Mouse (Mus musculus) CH12.LX (cell line): ENCODE measurements at regions not wholly inside any gene's neighbourhood (a gene's known extent, or its start where the extent isn't known, plus 50 kb on each side); places are given as distances from the start of the nearest gene placed in this dataset.

Experiments
- DNase-seq: peaks from one replicate; pipeline ENCODE4 v3.0.0-alpha.2; 2013; ENCODE audit errors: extremely low read depth
- H3K27ac ChIP-seq: 2 replicates; pipeline ENCODE4 v1.5.1; 2012; ENCODE audit warnings: low read depth, mild to moderate bottlenecking, control low read depth, moderate library complexity; ENCODE audit not compliant: insufficient read depth
- H3K27me3 ChIP-seq: replicated peaks from 2 replicates; pipeline ENCODE3; 2012; ENCODE audit warnings: inconsistent platforms
- H3K36me3 ChIP-seq, 2 experiments: replicated peaks in 1 of 2; 2 replicates each; pipeline versions ENCODE3 to v1.6.1; 2012; ENCODE audit warnings: inconsistent platforms in 1 of 2, low read length in 1 of 2, mild to moderate bottlenecking in 1 of 2, mixed read lengths in 1 of 2, moderate library complexity in 1 of 2; ENCODE audit not compliant: control insufficient read depth in 1 of 2, insufficient read depth in 1 of 2
- H3K4me1 ChIP-seq, 2 experiments: 2 replicates each; pipeline ENCODE4 v1.6.1; 2012; ENCODE audit warnings: inconsistent platforms in 1 of 2, moderate library complexity in 1 of 2; ENCODE audit not compliant: insufficient read depth in 2 of 2, control insufficient read depth in 1 of 2
- H3K4me2 ChIP-seq: 2 replicates; pipeline ENCODE4 v1.6.1; 2012; ENCODE audit warnings: low read depth, mild to moderate bottlenecking, control low read depth; ENCODE audit not compliant: poor library complexity, insufficient read depth, severe bottlenecking
- H3K4me3 ChIP-seq, 3 experiments: fragments of 150-350 bp in 1 of 3; sonication (generic) in 1 of 3; replicated peaks in 1 of 3; 2 replicates each; pipeline versions ENCODE3 to v1.5.1; 2011 to 2012; ENCODE audit warnings: low read depth in 2 of 3, low read length in 2 of 3, mild to moderate bottlenecking in 2 of 3, moderate library complexity in 2 of 3, control low read depth in 1 of 3, improper control_type of control experiment in 1 of 3, inconsistent platforms in 1 of 3, mixed read lengths in 1 of 3; ENCODE audit not compliant: poor library complexity in 1 of 3
- H3K79me2 ChIP-seq: replicated peaks from 2 replicates; pipeline ENCODE4 v1.6.1; 2012; ENCODE audit warnings: mild to moderate bottlenecking, moderate library complexity; ENCODE audit not compliant: control insufficient read depth, poor library complexity, insufficient read depth, severe bottlenecking; ENCODE audit errors: extremely low read depth
- H3K9ac ChIP-seq: 2 replicates; pipeline ENCODE4 v1.6.1; 2012; ENCODE audit warnings: low read depth, mild to moderate bottlenecking, control low read depth, moderate library complexity; ENCODE audit not compliant: insufficient read depth
- H3K9me3 ChIP-seq: replicated peaks from 2 replicates; pipeline ENCODE3; 2012; ENCODE audit warnings: low read length, inconsistent platforms, mixed read lengths
- BHLHE40 ChIP-seq: IDR thresholded peaks from 2 replicates; pipeline ENCODE4 v1.6.1; 2011; ENCODE audit warnings: mild to moderate bottlenecking, low read depth, low read length, improper control_type of control experiment
- CHD2 ChIP-seq: IDR thresholded peaks from 2 replicates; pipeline ENCODE4 v1.6.1; 2011; ENCODE audit warnings: low read length, improper control_type of control experiment
- CTCF ChIP-seq, 2 experiments: IDR thresholded peaks in 1 of 2; conservative IDR thresholded peaks in 1 of 2; 2 replicates each; pipeline ENCODE4 v1.5.1; 2011 to 2012; ENCODE audit warnings: low read depth in 2 of 2, low read length in 2 of 2, improper control_type of control experiment in 1 of 2, inconsistent platforms in 1 of 2, mild to moderate bottlenecking in 1 of 2, moderate library complexity in 1 of 2
- E2F4 ChIP-seq: IDR thresholded peaks from 2 replicates; pipeline ENCODE4 v1.6.1; 2011; ENCODE audit warnings: low read depth, low read length, improper control_type of control experiment; ENCODE audit not compliant: insufficient replicate concordance
- ELF1 ChIP-seq: IDR thresholded peaks from 2 replicates; pipeline ENCODE4 v1.6.1; 2014; ENCODE audit warnings: low read depth, mild to moderate bottlenecking, inconsistent platforms, low read length, improper control_type of control experiment
- EP300 ChIP-seq: IDR thresholded peaks from 2 replicates; pipeline ENCODE4 v1.6.1; 2011; ENCODE audit warnings: low read length, improper control_type of control experiment
- ETS1 ChIP-seq: conservative IDR thresholded peaks from 2 replicates; pipeline ENCODE4 v1.6.1; 2012; ENCODE audit warnings: low read depth, mild to moderate bottlenecking, inconsistent platforms, low read length, improper control_type of control experiment, moderate library complexity
- GABPA ChIP-seq: IDR thresholded peaks from 2 replicates; pipeline ENCODE4 v1.6.1; 2012; ENCODE audit warnings: low read depth, low read length, improper control_type of control experiment, inconsistent platforms; ENCODE audit not compliant: insufficient replicate concordance
- IRF4 ChIP-seq: IDR thresholded peaks from 2 replicates; pipeline ENCODE4 v1.6.1; 2014; ENCODE audit warnings: low read depth, mild to moderate bottlenecking, inconsistent platforms, low read length, improper control_type of control experiment
- JUN ChIP-seq: IDR thresholded peaks from 2 replicates; pipeline ENCODE4 v1.6.1; 2011; ENCODE audit warnings: low read depth, mild to moderate bottlenecking, low read length, improper control_type of control experiment, moderate library complexity; ENCODE audit not compliant: insufficient read depth
- JUND ChIP-seq: conservative IDR thresholded peaks from 2 replicates; pipeline ENCODE4 v1.6.1; 2011; ENCODE audit warnings: low read depth, low read length, improper control_type of control experiment
- KAT2A ChIP-seq: IDR thresholded peaks from 2 replicates; pipeline ENCODE4 v1.6.1; 2012; ENCODE audit warnings: low read length, improper control_type of control experiment, inconsistent platforms; ENCODE audit not compliant: insufficient replicate concordance
- MAFK ChIP-seq: IDR thresholded peaks from 2 replicates; pipeline ENCODE4 v1.6.1; 2011; ENCODE audit warnings: low read length, improper control_type of control experiment; ENCODE audit not compliant: insufficient replicate concordance
- MAX ChIP-seq: IDR thresholded peaks from 2 replicates; pipeline ENCODE4 v1.6.1; 2011; ENCODE audit warnings: low read length, improper control_type of control experiment
- MEF2A ChIP-seq: IDR thresholded peaks from 2 replicates; pipeline ENCODE4 v1.6.1; 2014; ENCODE audit warnings: low read depth, mild to moderate bottlenecking, inconsistent platforms, low read length, improper control_type of control experiment, borderline replicate concordance
- MYC ChIP-seq: IDR thresholded peaks from 2 replicates; pipeline ENCODE4 v1.6.1; 2011; ENCODE audit warnings: low read depth, mild to moderate bottlenecking, improper control_type of control experiment, low read length
- POLR2A ChIP-seq: IDR thresholded peaks from 2 replicates; pipeline ENCODE4 v1.6.1; 2011; ENCODE audit warnings: low read depth, mild to moderate bottlenecking, improper control_type of control experiment, low read length
- POLR2AphosphoS2 ChIP-seq: IDR thresholded peaks from 2 replicates; pipeline ENCODE4 v1.6.1; 2011; ENCODE audit warnings: low read depth, low read length, improper control_type of control experiment
- RAD21 ChIP-seq: IDR thresholded peaks from 2 replicates; pipeline ENCODE4 v1.6.1; 2011; ENCODE audit warnings: low read depth, mild to moderate bottlenecking, low read length, improper control_type of control experiment, moderate library complexity
- RCOR1 ChIP-seq: conservative IDR thresholded peaks from 2 replicates; pipeline ENCODE4 v1.6.1; 2012; ENCODE audit warnings: low read depth, mild to moderate bottlenecking, inconsistent platforms, low read length, improper control_type of control experiment
- SMC3 ChIP-seq: IDR thresholded peaks from 2 replicates; pipeline ENCODE4 v1.6.1; 2011; ENCODE audit warnings: low read depth, low read length, improper control_type of control experiment
- TBP ChIP-seq: conservative IDR thresholded peaks from 2 replicates; pipeline ENCODE4 v1.6.1; 2011; ENCODE audit warnings: low read depth, low read length, improper control_type of control experiment
- TCF12 ChIP-seq: IDR thresholded peaks from 2 replicates; pipeline ENCODE4 v1.6.1; 2014; ENCODE audit warnings: low read depth, mild to moderate bottlenecking, inconsistent platforms, low read length, improper control_type of control experiment
- UBTF ChIP-seq: IDR thresholded peaks from 2 replicates; pipeline ENCODE4 v1.6.1; 2012; ENCODE audit warnings: low read depth, mild to moderate bottlenecking, inconsistent platforms, low read length, improper control_type of control experiment, moderate library complexity
- USF1 ChIP-seq: IDR thresholded peaks from 2 replicates; pipeline ENCODE4 v1.6.1; 2014; ENCODE audit warnings: low read depth, mild to moderate bottlenecking, inconsistent platforms, low read length, improper control_type of control experiment
- ZNF384 ChIP-seq: IDR thresholded peaks from 2 replicates; pipeline ENCODE4 v1.6.1; 2012; ENCODE audit warnings: low read depth, low read length, improper control_type of control experiment, inconsistent platforms
- dilution Hi-C: fragments of 300-500 bp; cut with MboI; formaldehyde crosslinking; loops from 2 replicates; pipeline ENCODE4 v1.14.3; 2020; ENCODE audit warnings: low sequenced_read_pairs; ENCODE audit not compliant: extremely low pct_unique_long_range_greater_than_20kb, extremely low pct_ligation_motif_present
- in situ Hi-C: fragments of 300-500 bp; cut with MboI; formaldehyde crosslinking; loops from 3 replicates; pipeline ENCODE4 v1.14.3; 2019; ENCODE audit warnings: low sequenced_read_pairs, low pct_ligation_motif_present, low pct_unique_long_range_greater_than_20kb, mixed read lengths

DNA sequence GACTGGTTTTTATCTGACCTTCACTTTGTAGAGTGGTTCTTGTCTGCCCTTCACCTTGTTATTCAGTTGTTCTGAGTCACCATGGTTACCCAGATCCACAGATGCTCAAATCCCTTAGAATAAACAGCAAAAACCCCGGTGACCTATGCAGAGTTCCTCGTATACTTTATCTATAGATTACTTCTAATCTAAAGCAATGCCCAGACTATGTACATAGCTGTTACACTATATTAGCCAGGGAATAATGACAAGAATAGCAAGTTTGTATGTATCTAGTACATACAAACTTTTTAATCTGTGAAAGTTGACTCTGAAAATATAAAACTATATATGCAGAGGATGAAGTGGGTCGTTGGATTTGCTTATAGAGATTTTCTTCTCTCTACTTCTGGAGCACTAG lies 117.7 kb downstream of the Klf5 start:
- Histone ChIP-seq H3K4me2 (no peak overlapping the region), H3K9ac (no peak overlapping the region), H3K9me3 (no peaks in the 10 kb centered on the region), H3K4me1 (peaks cover 0 to 4% of the 10 kb centered on the region in 2 experiments; a peak in 1 of 4 replicates), H3K27ac (no peak overlapping the region), H3K36me3 (no peaks in the 10 kb centered on the region), H3K4me3 (no peak overlapping the region), H3K27me3 (no peaks in the 10 kb centered on the region), H3K79me2 (no peaks in the 10 kb centered on the region)
- no peak for DNase-seq
- TF ChIP-seq GABPA (no peak), MYC (no peak), BHLHE40 (no peak), ELF1 (no peak), CTCF (conservative IDR thresholded peaks at IDR 0.05 in 1 of 2, IDR thresholded peaks at IDR 0.05 in 1 of 2; ENCODE audit: low read depth in 2 of 2, low read length in 2 of 2) (no peak), EP300 (no peak), UBTF (no peak), TCF12 (no peak), SMC3 (no peak), MEF2A (no peak), JUN (no peak), IRF4 (no peak), TBP (no peak), ETS1 (no peak), JUND (no peak), RCOR1 (no peak), RAD21 (no peak), MAX (no peak), CHD2 (no peak)
- in situ Hi-C loops (no loop called here), dilution Hi-C loops (no loop called here)

DNA sequence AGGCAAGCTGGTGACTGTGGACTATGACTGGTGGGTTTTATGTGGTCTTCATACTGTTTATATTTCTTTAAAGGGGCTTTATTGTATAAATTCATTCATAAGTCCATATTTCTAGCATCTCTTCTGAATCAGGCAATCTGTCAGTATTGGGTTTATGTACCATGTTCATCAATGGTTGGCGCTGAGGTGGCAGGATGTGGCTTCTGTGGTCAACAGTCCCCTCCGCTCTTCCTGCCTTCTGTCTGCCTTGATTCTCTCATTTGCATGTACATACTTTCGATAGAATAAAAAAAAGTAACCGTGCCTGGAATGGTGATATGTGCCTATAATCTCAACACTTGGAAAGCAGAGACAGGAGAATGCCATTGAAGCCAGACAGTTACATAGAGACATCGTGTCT lies 120.5 kb downstream of the Klf5 start:
- Histone ChIP-seq H3K4me3 (no peak overlapping the region), H3K9ac (no peak overlapping the region), H3K9me3 (no peaks in the 10 kb centered on the region), H3K27ac (no peak overlapping the region), H3K79me2 (no peaks in the 10 kb centered on the region), H3K4me1 (peaks cover 0 to 11% of the 10 kb centered on the region in 2 experiments; a peak in 2 of 4 replicates), H3K4me2 (no peak overlapping the region), H3K36me3 (no peaks in the 10 kb centered on the region), H3K27me3 (no peaks in the 10 kb centered on the region)
- DNase-seq = no peak
- dilution Hi-C loops = no loop called here
- TF ChIP-seq POLR2AphosphoS2 (no peak), UBTF (no peak), EP300 (no peak), MAFK (no peak), ZNF384 (no peak), CTCF (conservative IDR thresholded peaks at IDR 0.05 in 1 of 2, IDR thresholded peaks at IDR 0.05 in 1 of 2; ENCODE audit: low read depth in 2 of 2, low read length in 2 of 2) (no peak), POLR2A (no peak), SMC3 (no peak), E2F4 (no peak), USF1 (no peak), KAT2A (no peak)
- in situ Hi-C loops = no loop called here
